8 mouse cellular contexts compared by ENCODE assay signal in genomic region chr8:111536978-111537764, GRCm38 (mm10). TPM values are rescaled to one million over a fixed set of nuclear protein-coding genes. Genes with fewer than 3 reads are reported as not detected.
A peak's percentile ranks its signal among the peaks of the same experiment; 100 is the strongest.
DNase-seq lines count a peak whose midpoint lies in the region; ATAC-seq and TF ChIP-seq lines count a peak whose summit lies in the region.

No protein-coding gene starts in this region.

- H3K27me3 ChIP-seq in embryonic facial prominence, embryonic 12.5 days: no peaks in the 10 kb centered on the region
- no peaks in the 10 kb centered on the region for H3K27me3 ChIP-seq in heart, embryonic 16.5 days (ENCODE audit: control insufficient read depth, insufficient read depth, low read length)
- H3K27me3 ChIP-seq in liver, postnatal 0 days (ENCODE audit: insufficient read depth, low read length): no peaks in the 10 kb centered on the region
- no peaks in the 10 kb centered on the region for H3K27me3 ChIP-seq in neural tube, embryonic 11.5 days (ENCODE audit: control insufficient read depth, insufficient read depth, low read length)

- peak; percentile 47; the same call in 1 of the 2 replicates for ATAC-seq in embryonic facial prominence, embryonic 12.5 days (ENCODE audit: insufficient number of reproducible peaks, insufficient read depth, low FRiP score, low TSS enrichment)
- peak; percentile 11 for ATAC-seq in heart, embryonic 16.5 days (replicated peaks; ENCODE audit: extremely low read depth, insufficient read depth, low FRiP score)
- ATAC-seq in liver, postnatal 0 days: peak; percentile 14
- peak; percentile 49 for ATAC-seq in neural tube, embryonic 11.5 days (ENCODE audit: insufficient read depth, low FRiP score, low TSS enrichment)

- H3K9ac ChIP-seq in embryonic facial prominence, embryonic 12.5 days: peak overlapping the region; percentile 98
- H3K9ac ChIP-seq in heart, embryonic 16.5 days (ENCODE audit: low read length): peak overlapping the region; percentile 91
- H3K9ac ChIP-seq in liver, postnatal 0 days (replicated peaks): peak overlapping the region; percentile 85
- H3K9ac ChIP-seq in neural tube, embryonic 11.5 days (ENCODE audit: low read length): peak overlapping the region; percentile 98

- WGBS in embryonic facial prominence, embryonic 12.5 days: under 1% methylated on average over 63 of the region's 64 CpGs
- WGBS in heart, embryonic 16.5 days: under 1% methylated on average over 62 of the region's 64 CpGs
- WGBS in liver, postnatal 0 days (ENCODE audit: insufficient replicate concordance): under 1% methylated on average over 62 of the region's 64 CpGs
- WGBS in neural tube, embryonic 11.5 days: under 1% methylated on average over 63 of the region's 64 CpGs

- DNase-seq in A20 (ENCODE audit: low read depth, low spot score): peak; percentile 57
- DNase-seq in adrenal gland, postnatal 14 days: peak; percentile 56
- peak; percentile 37 to 70 for DNase-seq in kidney, postnatal 25 days
- DNase-seq in liver, postnatal 0 days: peak; percentile 57
- DNase-seq in neural tube, embryonic 11.5 days (ENCODE audit: low spot score): peak; percentile 49
- peak; percentile 70 for DNase-seq in testis, postnatal 14 days (ENCODE audit: low spot score)

- peak overlapping the region; percentile 96 for H3K27ac ChIP-seq in embryonic facial prominence, embryonic 12.5 days
- peak overlapping the region; percentile 91 for H3K27ac ChIP-seq in heart, embryonic 16.5 days (ENCODE audit: low read length)
- peak overlapping the region; percentile 81 for H3K27ac ChIP-seq in liver, postnatal 0 days (ENCODE audit: low read depth)
- peak overlapping the region; percentile 92 for H3K27ac ChIP-seq in neural tube, embryonic 11.5 days (ENCODE audit: low read depth, low read length)

- H3K36me3 ChIP-seq in embryonic facial prominence, embryonic 12.5 days: no peaks in the 10 kb centered on the region
- no peaks in the 10 kb centered on the region for H3K36me3 ChIP-seq in heart, embryonic 16.5 days (ENCODE audit: control insufficient read depth, insufficient read depth)
- H3K36me3 ChIP-seq in liver, postnatal 0 days (replicated peaks; ENCODE audit: insufficient read depth, low read length): no peaks in the 10 kb centered on the region
- H3K36me3 ChIP-seq in neural tube, embryonic 11.5 days (ENCODE audit: control insufficient read depth, insufficient read depth, low read length): no peaks in the 10 kb centered on the region

- H3K4me2 ChIP-seq in embryonic facial prominence, embryonic 12.5 days (replicated peaks): peak overlapping the region; percentile 65
- peak overlapping the region; percentile 72 for H3K4me2 ChIP-seq in heart, embryonic 16.5 days (ENCODE audit: low read depth, low read length)
- peak overlapping the region; percentile 96 for H3K4me2 ChIP-seq in liver, postnatal 0 days (ENCODE audit: low read depth, low read length)
- peak overlapping the region; percentile 87 for H3K4me2 ChIP-seq in neural tube, embryonic 11.5 days (ENCODE audit: low read depth)

- H3K4me1 ChIP-seq in embryonic facial prominence, embryonic 12.5 days: peaks cover 31% of the 10 kb centered on the region
- H3K4me1 ChIP-seq in heart, embryonic 16.5 days (ENCODE audit: control insufficient read depth, insufficient read depth, low read length): peaks cover 34% of the 10 kb centered on the region
- H3K4me1 ChIP-seq in liver, postnatal 0 days (ENCODE audit: insufficient read depth): peaks cover 23% of the 10 kb centered on the region; the same call in 1 of the 2 replicates
- H3K4me1 ChIP-seq in neural tube, embryonic 11.5 days (ENCODE audit: control insufficient read depth, insufficient read depth, low read length): peaks cover 26% of the 10 kb centered on the region

- no peak for TF ChIP-seq CTCF in liver, postnatal 0 days (IDR thresholded peaks at IDR 0.05; ENCODE audit: low read depth)

- TF ChIP-seq EP300 in liver, postnatal 0 days (IDR thresholded peaks at IDR 0.05; ENCODE audit: low read depth): no peak

- H3K9me3 ChIP-seq in embryonic facial prominence, embryonic 12.5 days: no peaks in the 10 kb centered on the region
- H3K9me3 ChIP-seq in heart, embryonic 16.5 days (replicated peaks; ENCODE audit: control insufficient read depth, low read length): no peaks in the 10 kb centered on the region
- no peaks in the 10 kb centered on the region for H3K9me3 ChIP-seq in liver, postnatal 0 days (ENCODE audit: low read length)
- no peaks in the 10 kb centered on the region for H3K9me3 ChIP-seq in neural tube, embryonic 11.5 days (ENCODE audit: control insufficient read depth, low read length)

- H3K4me3 ChIP-seq in embryonic facial prominence, embryonic 12.5 days: peak overlapping the region; percentile 91
- peak overlapping the region; percentile 98 for H3K4me3 ChIP-seq in heart, embryonic 16.5 days (ENCODE audit: low read length)
- H3K4me3 ChIP-seq in liver, postnatal 0 days (ENCODE audit: low read depth, low read length): peak overlapping the region; percentile 76
- H3K4me3 ChIP-seq in neural tube, embryonic 11.5 days (ENCODE audit: low read depth, low read length): peak overlapping the region; percentile 97

RNA-seq across cellular contexts. Expression of gene Znrf1, which starts 1.3 kb away (rescaled TPM):
- total RNA-seq in adrenal gland, postnatal 14 days (2021): 44.3 and 47.7 TPM in 2 replicates
- 79.5 TPM in 2 replicates for polyA plus RNA-seq in embryonic facial prominence, embryonic 12.5 days (2016; fragmentation: Nextera tagmentation; extraction: Ambion mirVana)
- 19.7 and 20.8 TPM in 2 replicates for polyA plus RNA-seq in heart, embryonic 16.5 days (2015; fragmentation: Nextera tagmentation; extraction: Ambion mirVana)
- 6.3 and 7.2 TPM in 2 replicates for polyA plus RNA-seq in liver, postnatal 0 days (2015; fragmentation: Nextera tagmentation; extraction: Ambion mirVana)
- polyA plus RNA-seq in neural tube, embryonic 11.5 days (2014; fragmentation: Nextera tagmentation; extraction: Ambion mirVana): 63.1 and 64.8 TPM in 2 replicates

RNA-seq across cellular contexts. Expression of gene Wdr59, which starts 15.3 kb away (rescaled TPM):
- 12.0 and 15.4 TPM in 2 replicates for total RNA-seq in adrenal gland, postnatal 14 days (2021)
- 7.8 and 8.1 TPM in 2 replicates for polyA plus RNA-seq in embryonic facial prominence, embryonic 12.5 days (2016; fragmentation: Nextera tagmentation; extraction: Ambion mirVana)
- 4.2 and 4.6 TPM in 2 replicates for polyA plus RNA-seq in heart, embryonic 16.5 days (2015; fragmentation: Nextera tagmentation; extraction: Ambion mirVana)
- polyA plus RNA-seq in liver, postnatal 0 days (2015; fragmentation: Nextera tagmentation; extraction: Ambion mirVana): 0.77 and 0.92 TPM in 2 replicates
- 3.1 and 3.8 TPM in 2 replicates for polyA plus RNA-seq in neural tube, embryonic 11.5 days (2014; fragmentation: Nextera tagmentation; extraction: Ambion mirVana)

Comparison
In these comparisons a context has a peak if more than half of its experiments do, and no peak if none do; other contexts are left out.
1. Peak in every context shown above with its lines: DNase-seq, ATAC-seq, H3K4me3 ChIP-seq and H3K27ac ChIP-seq.